Mouse (Mus musculus): ENCODE measurements around the gene Pxk. TPM values are rescaled to one million over a fixed set of nuclear protein-coding genes. Genes with fewer than 3 reads are reported as not detected.

Pxk gene
- polyA plus RNA-seq (2015; fragmentation: Illumina TruSeq; extraction: RNeasy Lipid Tissue Mini Kit (QIAGEN cat#74804); ENCODE audit: insufficient read depth, low replicate concordance) = 149 TPM

DNA sequence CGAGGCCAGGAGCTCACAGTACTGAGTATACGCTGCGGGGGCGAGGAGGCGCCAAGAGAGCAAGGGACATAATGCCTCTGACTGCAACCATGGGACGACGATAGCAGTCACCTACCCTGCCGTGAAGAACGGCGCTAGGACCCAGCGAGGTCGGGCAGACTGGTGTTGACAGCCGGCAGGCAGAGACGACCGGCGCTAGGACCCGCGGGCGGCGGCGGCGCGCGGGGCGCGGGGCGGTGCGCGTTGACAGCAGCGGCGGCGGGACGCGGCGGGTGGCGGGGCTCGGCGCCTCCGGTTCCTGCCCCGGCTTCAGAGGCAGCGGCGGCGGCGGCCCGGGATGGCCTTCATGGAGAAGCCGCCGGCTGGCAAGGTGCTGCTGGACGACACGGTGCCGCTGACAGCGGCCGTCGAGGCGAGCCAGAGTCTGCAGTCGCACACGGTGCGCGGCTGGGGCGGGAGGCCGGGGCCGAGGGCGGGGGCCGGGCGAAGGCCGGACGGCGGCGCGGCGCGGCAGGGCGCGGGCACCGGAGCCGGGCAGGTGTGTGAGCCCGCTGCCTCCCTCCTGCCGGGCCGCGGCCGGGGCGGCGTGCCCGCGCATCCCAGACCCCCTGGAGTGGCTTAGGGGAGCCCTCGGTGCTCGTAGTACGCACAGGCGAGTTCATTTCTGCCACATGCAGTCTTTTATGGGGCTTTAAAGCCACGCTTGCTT lies at the start of gene Pxk:
Pxk (plus strand) TSS at position 234 of the 709 bp plus-strand sequence.

DNA sequence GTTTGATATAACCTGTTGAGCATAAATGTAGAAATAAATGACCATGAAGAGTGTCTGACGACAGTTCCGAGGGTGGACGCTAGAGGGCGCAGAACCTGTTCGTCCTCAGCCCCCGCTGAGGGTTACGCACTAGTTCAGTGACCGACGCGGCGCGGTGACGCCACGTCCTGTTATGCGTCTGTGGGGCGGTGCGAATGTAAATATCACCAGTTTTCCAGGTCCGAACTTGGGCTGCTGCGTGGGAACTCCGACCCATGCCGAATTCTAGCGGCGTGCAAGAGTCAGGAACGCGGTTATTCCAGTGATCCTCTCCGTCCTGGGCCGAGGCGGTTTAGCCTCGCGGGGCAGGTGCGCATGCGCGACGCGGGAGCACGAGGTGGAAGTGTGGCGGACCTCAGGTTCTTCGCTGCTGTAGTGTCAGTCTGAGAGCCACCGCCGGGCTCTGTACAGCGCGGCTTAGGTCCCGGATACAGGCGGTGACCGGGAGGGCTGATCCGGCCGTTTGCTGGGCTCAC lies 17.8 kb upstream of the Pxk start, which contains the start of gene Rpp14:
Rpp14 (plus strand) TSS at position 203 of the 515 bp plus-strand sequence.

DNA sequence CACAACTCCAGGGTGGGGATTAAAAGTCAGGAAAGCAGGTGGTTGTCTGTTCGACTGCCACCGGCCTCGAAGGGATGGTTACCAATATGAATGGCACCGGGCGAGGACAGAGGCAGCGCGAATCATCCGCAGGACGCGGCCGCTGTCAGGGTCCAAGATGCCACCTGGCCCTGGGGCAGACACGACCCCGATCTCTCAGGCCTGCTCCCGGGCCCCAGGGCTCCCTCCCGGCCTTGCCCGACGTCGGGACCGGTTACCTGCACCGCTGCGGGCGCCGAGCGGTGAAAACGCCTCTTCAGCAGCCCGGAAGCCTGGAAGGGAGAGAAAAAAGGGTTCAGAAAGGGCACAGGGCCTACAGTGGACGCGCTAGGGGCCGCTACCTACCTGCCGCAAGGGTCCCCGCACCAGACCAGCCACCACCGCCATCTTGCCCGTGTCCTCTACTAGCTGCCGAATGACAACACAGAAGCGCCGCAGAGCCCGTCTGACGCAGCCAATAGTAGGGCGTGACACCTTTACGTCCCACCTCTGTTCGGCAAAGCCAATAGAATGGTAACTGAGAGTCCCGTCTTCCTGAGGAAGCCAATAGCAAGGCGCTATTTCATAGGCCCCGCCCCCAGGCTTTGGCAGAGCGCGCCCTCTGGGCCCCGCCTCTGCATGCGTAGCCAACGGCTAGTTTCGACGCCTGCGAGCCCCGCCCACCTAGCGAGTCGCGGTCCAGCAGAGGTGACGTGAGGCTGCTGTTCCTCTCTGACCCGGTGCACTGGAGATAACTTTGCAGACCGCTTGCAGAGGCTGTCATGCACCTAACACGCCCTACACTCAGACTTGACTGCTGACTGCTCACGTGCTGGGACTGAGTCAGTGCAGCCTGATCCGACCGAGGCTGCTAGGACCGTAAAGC lies 74.7 kb downstream of the Pxk start, which contains the start of gene Pdhb:
Pdhb (minus strand) TSS at position 519 of the 904 bp plus-strand sequence.

DNA sequence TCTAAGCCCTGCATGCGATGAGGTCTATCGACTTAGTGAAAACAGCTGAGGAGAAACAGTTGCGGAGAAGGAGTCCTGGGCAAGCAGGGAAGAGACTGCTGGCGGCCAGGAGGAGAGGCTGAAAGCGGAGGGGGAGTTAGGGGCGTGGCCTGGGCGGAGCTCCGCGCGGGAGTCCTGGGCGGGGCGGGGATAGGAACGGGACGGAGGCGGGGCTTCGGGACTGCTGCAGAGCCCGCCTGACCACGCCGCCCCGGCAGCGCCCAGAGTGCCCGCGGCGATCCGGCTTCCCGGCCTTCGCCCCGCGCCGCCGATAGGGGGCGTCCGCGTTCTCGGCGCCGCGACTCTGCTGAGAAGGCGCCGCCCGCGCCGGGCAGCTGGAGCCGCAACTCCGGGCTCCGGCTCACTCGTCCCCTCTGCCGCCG lies 115.8 kb downstream of the Pxk start, which contains the start of gene Kctd6:
Kctd6 (plus strand) TSS at position 338 of the 422 bp plus-strand sequence.

Other genes starting within 250 kb of the Pxk start
- not detected for gene Gm45521, start 140.9 kb upstream of the Pxk start, polyA plus RNA-seq (2015; fragmentation: Illumina TruSeq; extraction: RNeasy Lipid Tissue Mini Kit (QIAGEN cat#74804); ENCODE audit: insufficient read depth, low replicate concordance)
- gene Dnase1l3, start 103.6 kb upstream of the Pxk start, polyA plus RNA-seq (2015; fragmentation: Illumina TruSeq; extraction: RNeasy Lipid Tissue Mini Kit (QIAGEN cat#74804); ENCODE audit: insufficient read depth, low replicate concordance) = 99.6 TPM
- gene Abhd6, start 95.3 kb upstream of the Pxk start, polyA plus RNA-seq (2015; fragmentation: Illumina TruSeq; extraction: RNeasy Lipid Tissue Mini Kit (QIAGEN cat#74804); ENCODE audit: insufficient read depth, low replicate concordance) = 12.7 TPM
- gene Rpp14, start 17.8 kb upstream of the Pxk start, polyA plus RNA-seq (2015; fragmentation: Illumina TruSeq; extraction: RNeasy Lipid Tissue Mini Kit (QIAGEN cat#74804); ENCODE audit: insufficient read depth, low replicate concordance) = 34.9 TPM
- 136 TPM for gene Pdhb, start 74.8 kb downstream of the Pxk start, polyA plus RNA-seq (2015; fragmentation: Illumina TruSeq; extraction: RNeasy Lipid Tissue Mini Kit (QIAGEN cat#74804); ENCODE audit: insufficient read depth, low replicate concordance)
- 21.7 TPM for gene Kctd6, start 115.9 kb downstream of the Pxk start, polyA plus RNA-seq (2015; fragmentation: Illumina TruSeq; extraction: RNeasy Lipid Tissue Mini Kit (QIAGEN cat#74804); ENCODE audit: insufficient read depth, low replicate concordance)
- gene Acox2, start 161.1 kb downstream of the Pxk start, polyA plus RNA-seq (2015; fragmentation: Illumina TruSeq; extraction: RNeasy Lipid Tissue Mini Kit (QIAGEN cat#74804); ENCODE audit: insufficient read depth, low replicate concordance) = not detected
- 4.1 TPM for gene Fam107a, start 219.8 kb downstream of the Pxk start, polyA plus RNA-seq (2015; fragmentation: Illumina TruSeq; extraction: RNeasy Lipid Tissue Mini Kit (QIAGEN cat#74804); ENCODE audit: insufficient read depth, low replicate concordance)